Mouse (Mus musculus): ENCODE results near the gene Rae1.

Rae1 gene

DNA sequence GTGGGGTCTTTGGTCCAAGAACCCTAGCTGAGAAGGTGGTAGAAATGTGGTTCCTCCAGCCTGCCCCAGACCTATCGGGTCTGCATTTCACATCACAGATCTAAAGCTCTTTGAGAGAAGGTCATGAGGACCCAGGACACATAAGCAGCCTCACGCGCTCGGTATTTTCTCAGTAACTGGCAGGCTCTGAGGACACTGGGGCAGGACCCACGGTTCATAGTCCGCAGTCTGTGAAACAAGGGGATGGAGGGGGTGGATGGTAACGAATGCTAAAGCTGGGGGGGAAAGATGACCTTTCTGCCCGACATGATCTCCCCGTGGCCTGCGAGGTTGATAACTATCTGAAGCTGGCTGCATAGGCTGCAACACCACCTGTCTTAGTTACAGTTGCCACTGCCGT lies 2.2 kb upstream of the Rae1 start:
- DNase-seq = no peak

DNA sequence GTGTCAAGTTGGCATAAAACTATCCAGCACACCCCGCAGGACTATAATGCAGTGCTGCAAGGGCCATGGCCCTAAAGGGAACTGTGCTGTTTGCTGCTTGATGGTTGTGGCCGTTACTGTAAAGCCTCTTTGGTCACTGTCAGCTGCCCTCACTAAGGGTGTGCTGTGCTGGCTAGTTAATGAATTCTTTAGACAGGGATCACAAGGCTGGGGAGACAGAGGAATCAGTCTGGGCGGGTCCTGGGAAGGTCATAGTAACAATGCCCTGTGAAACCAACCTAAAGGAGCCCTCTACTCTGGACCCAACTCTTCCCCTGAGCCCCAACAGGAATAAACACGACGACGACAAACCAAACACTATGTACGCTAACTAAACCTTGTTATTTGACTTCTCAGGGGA lies 1.4 kb upstream of the Rae1 start:
- DNase-seq = no peak

DNA sequence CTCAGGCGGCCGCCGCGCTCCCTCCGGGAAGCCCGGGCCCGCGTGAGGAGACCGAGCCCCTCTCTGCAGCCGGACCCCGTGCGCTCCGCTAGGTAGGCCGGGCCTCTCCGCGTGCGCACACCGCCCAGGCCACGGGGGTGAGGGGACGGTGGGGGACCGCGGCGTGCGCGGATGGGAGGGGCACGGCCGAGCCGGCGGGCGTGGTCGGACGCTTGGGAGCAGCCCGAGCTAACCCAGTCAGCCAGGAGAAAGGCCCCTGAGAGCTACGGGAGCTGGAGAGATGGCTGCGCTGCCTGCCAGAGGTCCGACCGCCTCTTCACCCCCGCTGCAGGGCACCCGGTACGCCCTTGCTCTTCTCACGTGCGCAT lies 352 bp downstream of the Rae1 start:
- peak in 1 of 2 experiments; percentile 71 for DNase-seq

DNA sequence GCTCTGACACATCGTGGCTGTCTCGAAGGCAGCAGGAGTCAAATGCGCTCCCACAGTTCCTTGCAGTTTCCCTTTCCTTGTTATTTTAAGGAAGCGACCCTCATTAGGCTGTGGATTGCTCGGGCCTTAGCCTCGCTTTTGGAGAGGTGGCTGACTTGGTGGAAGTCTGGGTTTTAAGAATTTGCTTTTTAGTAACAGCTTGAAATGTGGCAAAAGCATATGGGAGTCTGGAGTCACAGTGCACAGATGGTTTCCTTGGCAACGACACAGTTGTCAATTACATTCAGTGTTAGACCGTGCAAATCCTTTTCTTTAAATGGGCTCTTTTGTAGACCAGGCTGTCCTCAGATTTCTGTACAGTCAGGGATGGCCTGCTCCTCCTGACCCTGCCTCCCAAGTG lies 1.0 kb downstream of the Rae1 start:
- DNase-seq = no peak

DNA sequence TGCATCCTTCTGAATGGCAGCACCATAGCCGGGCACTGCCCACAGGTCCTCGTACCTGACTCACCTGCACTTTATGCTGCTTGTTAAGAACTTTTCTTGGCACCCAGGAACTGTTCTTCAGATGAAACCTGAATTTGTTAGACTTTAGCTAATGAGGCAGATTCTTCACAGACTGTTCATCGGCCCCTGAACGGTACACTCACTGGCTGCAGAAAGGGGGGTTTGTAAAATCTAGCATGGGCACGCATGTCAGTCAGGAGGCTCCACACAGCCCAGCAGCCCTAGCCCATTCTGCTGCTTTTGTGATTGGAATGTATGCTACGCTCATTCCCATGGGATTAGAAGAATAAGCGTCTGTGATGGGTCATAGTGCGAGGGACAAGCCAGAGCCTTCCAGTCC lies 3.8 kb downstream of the Rae1 start:
- DNase-seq = no peak

DNA sequence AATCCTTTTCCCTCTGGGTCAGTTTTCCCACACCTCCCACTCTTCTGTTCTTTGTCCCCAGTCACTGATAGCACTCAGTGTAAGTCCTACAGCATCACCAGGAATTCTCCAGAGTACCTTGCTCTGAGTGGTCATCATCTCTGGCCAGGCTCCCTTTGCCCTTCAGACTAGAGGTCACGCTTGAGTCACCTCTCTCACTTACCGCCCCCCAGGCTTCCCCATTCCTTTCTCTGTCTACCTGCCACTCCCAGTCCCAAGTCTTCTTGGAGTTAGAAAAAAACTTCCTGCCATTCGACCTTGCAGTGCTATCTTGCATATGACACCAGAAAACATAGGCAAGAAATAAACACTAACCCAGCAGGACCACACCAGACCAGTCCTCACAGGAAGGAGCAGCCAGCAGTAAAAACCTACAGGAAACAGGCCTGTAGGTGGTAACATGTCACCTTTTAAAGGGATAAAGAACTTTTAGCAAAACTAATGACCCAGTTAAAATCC lies 10.4 kb downstream of the Rae1 start:
- no peak for DNase-seq

DNA sequence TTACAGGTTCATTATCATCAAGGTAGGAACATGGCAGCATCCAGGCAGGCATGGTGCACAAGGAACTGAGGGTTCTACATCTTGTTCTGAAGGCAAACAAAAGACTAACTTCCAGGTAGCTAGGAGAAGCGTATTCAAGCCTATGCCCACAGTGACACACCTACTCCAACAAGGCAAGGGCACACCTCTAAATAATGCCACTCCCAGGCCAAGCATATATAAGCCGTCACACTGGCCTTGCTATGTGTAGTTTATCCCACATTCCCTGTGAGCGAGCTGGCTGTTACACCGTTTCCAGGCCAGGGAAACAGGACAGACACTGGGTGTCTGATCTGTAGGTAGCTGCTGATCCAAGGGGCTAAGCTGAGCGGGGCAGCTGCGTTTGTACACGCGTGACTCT lies 11.5 kb downstream of the Rae1 start:
- DNase-seq = no peak

DNA sequence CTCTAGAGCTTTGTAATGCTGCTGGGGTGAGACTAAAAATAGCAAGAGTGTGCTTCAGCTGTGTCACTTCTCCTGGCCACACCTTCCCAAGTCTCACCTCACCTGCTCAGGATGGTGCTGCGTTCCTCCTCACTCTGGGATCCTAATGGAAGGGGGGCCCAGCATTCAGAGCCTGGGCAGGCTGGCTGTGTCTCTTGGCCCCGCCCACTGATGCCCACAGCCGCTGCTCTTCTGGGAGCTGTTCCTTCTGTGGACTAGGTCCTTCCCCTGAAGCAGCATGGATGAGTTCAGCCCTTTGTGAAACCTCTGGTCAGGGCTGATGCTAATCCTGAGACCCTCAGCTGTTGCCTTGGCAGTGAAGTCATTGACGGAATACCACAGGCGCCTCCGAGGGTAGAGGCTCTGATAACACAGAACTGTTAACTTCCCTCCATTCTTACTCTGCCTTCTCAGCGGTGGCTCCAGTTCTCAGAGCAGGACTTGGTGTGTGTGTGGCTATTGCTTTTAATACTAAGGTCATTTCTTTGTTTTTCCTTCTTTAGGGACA lies 14.9 kb downstream of the Rae1 start:
- no peak for DNase-seq

DNA sequence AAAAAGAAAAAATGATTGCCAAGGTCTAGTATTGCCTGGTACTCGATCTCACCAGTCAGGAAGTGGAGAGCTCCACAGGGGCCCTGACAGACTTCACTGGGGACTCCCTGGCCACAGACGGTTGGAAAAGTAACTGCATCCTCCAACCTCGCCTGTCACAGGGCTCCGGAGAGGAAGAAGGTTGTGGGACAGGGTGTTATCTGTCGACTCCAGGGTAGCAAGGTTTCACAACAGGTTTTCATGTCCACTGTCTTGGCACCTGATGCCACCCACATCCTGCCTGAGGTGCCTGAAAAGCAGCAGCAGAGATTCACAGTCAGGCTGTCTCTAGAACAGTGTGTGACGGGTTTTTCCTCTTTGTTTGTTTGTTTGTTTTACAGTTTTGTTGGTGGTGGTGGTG lies 18.0 kb downstream of the Rae1 start:
- DNase-seq = no peak

DNA sequence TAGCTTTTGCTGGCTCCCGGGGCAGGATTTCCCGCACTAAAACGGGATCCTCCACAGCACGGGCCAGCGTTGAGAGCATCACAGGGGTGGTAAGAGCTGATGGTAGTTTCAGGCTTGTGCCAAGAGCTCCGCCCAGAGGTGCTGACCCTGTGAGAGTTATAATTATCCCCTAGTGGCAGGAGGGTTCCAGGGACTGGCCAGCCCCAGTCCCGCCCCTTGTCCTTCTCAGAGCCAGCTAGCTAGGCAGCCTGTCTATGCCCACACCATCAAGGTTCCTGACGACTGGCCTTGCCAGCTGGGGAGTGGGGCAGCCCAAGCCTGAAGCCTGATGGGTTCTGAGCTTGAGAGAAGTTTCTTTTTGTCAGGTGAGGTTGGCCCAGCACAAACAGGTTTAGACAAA lies 18.7 kb downstream of the Rae1 start:
- peak in 1 of 2 experiments; percentile 43 for DNase-seq

DNA sequence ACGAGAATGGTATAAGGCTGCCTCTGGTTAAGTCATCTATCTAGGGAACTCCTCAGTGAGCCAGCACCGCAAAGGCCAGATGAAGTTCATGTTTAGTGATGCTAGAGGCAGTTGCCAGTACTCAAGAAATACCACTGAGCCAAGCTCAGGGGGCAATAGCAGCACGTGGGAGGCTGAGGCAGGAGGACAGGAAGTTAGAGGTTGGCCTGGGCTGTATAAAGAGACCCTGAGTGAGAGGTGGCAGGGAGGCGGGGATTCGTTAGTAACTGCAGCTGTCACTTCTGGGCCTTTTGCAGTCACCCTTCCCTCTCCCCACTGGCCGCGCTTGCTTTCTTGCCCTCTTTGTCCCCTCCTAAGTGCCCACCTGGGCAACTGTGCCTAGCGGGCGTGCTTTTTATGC lies 19.4 kb downstream of the Rae1 start:
- DNase-seq = no peak

DNA sequence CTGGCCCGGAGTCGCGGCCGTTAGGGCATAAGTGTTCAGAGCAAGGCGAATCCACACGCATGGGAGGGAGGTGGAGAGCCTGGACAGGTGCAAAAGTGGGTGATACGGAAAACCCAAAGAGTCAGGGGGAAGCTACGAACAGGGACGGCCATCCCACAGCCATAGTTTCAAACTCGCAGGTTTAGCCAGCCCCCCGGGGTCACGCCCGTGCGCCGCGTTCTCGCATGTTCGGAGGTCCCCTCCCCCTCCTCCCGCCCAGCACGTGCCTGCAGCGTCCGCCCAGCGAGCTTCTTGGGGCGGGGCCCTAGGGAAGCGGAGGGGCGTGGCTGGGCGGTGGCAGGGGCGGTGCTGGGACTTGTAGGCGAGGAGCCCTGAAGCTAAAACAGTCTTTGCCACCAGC lies 19.9 kb downstream of the Rae1 start:
- peak; percentile 93 to 94 for DNase-seq

DNA sequence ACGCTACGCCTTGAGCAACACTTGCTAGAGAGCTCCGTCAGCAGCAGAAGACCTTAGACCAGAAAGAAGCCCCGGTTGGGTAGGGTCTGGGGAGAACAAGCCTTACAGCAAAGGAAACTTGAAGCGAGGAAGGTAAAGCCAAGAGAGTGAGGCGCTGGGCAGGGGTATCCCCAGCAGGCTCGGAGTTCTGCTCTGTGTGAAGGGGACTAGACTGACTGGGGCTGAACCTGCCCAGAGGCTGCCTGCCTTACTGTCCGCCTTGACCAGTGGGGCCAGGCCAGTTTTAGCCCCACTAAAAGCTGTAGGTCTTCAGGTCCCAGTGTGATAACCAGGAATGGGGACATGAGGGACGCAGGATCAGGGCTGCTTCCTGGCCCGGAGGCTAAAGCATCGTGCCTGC lies 20.5 kb downstream of the Rae1 start, which contains the start of gene Rbm38:
Gene Rbm38, plus strand, starts transcription at position 69 of the 400 bp plus-strand sequence.
- no peak for DNase-seq

DNA sequence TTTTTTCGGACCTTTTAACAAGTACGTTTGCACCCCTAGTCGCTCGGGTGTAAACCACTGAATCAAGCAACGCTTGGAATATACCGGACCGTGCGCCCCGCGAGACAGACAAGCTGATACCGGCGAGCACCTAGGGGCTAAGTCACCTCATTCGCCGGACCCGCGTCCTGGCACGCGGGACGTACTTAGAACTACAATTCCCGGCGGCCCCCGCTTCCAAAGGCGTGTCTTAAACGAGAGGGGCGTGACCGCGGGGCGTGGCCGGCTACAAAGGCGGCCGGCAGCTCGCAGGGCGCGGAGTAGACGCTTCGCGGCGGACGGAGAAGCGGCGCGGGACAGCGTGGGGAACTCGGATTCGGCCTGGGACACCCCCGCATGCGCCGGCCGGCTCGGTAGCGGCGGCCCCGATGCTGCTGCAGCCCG lies 21.7 kb downstream of the Rae1 start:
- peak; percentile 92 to 93 for DNase-seq

DNA sequence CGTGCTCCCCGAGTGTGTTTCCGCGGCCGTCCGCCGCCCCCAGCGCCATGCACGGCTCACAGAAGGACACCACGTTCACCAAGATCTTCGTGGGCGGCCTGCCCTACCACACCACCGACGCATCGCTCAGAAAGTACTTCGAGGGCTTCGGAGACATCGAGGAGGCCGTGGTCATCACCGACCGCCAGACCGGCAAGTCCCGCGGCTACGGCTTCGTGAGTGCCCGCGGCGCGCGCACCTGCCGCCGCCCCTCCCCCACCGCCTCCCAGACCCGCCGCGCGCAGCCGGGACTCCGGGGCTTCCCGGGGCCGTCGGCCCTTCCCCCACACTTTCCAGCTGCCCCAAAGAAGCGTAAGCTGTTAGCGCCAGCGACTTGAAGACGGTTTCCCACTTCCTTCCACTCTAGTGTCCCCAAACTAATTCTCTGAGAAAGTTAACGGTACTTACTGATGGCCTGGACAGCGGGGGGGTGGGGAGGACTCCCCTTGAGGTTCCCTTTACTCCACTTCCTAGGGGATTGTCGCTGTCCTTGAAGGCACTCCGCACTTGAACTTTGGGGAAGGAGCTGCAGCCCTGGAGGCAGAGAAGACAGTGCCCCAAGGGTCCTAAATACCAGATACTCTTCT lies 22.3 kb downstream of the Rae1 start:
- DNase-seq = peak in 1 of 2 experiments; percentile 29

DNA sequence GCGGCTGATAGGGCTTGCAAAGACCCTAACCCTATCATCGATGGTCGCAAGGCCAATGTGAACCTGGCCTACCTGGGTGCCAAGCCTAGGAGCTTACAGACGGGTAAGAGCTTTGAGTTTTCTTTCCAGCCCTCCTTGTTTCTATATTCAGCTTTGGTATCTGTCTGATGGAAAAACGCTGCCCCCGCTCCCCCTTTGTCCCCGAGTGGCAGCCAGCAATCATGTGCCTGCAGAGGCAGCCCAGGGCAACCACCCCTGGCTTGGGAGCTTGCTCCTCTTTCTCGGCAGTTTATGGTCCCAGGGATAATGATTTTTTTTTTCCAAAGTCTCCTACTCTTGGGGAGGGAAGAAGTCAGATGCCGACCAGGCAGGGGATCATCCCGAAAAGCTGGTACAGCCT lies 22.9 kb downstream of the Rae1 start:
- DNase-seq = no peak

DNA sequence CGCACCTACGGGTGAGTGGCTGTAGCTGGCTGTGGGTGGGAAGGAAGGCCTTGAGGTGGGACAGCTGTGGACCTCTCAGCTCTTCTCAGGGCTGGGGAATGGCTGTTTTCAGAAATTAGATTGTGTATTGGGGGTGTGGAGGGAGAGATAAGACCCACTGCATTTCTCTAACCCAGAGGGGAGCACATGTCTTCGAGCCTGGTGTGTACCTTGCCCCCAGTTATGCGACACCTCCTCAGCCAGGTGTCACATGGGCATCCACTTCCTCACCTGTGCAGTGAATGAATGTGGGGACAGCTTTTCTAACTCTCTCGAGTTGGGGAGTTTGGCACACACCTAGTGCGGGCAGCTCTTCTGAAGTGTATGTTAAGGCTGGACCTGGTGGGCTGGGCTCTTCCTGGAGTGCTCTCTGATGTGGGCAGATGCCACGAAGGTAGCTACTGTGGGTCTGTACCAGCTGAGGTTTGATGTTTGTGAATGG lies 23.5 kb downstream of the Rae1 start:
- no peak for DNase-seq

DNA sequence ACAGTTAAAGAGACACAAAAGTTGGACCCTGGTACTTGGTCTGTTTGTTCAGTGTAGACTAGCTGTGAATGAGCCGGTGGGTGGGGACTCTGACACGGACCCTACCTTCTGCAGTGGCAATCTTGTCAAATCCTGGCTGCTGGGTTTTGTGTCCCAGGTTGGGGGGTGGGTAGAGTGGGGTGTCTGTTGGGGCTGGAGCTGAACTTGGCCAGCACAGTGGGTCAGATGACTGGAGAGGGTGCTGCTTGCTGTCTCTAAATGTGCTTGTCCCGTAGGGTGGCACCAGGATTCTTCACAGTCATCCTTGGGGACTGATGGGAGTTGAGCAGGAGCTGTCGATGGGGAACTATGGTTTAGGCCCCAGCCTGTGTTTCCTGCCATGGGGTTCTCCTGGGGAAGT lies 24.0 kb downstream of the Rae1 start:
- no peak for DNase-seq

DNA sequence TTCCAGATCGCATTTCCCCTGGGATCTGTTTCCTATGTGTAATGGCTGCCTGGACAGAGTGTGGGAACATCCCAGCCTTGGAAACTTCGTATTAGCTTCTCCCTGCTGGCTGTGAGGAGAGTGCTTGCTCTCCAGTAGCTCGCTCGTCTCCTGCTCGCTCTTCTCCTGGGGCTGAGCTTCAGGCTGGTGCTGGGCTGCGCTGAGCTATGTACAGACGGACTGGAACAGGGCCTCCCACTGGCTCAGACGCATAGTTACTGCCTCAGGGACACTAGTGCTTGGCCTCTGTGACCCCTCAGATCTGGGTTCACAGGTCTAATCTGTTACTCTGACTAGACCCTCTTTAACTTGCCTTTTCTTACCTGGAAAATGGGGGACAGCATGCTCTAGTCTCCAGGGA lies 24.5 kb downstream of the Rae1 start:
- DNase-seq = no peak

DNA sequence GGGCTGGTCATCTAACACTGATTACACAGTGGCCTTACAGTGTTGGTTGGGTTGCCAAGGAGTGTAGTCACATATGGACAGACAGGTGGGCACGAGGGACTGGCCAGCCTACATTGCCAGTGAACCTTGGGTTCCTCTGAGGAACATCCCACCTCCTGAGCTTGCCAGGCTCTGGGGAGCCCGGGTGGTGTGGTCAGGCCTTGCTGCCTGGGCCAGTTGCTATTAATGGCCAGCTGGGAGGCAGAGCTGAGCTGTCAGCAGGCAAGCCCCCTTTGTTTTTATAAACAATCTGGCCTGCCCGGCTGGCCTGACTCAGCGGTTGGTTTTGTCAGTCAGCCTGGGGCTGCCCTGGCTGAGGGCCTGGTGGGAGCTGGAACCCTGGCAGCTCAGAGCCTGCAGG lies 25.0 kb downstream of the Rae1 start:
- DNase-seq = no peak

DNA sequence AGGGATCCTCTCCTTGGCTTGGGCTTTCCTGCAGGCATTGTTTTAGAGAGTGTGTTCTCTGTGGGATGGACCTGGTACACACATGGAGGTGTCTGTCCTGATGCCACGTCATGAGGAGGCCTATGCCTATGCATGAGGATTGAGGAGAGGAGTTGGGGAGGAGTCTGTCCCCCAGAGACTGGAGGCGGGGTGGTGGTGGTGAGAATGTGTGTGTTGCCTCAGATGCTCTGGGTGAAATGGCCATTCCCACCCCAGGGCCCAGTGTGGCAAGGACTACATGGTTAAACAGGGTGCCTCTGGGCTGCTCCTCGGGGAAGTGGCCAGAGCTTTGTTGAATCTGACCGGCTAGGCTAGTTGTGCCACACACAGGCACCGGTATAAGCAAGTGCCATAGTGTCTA lies 26.4 kb downstream of the Rae1 start:
- DNase-seq = no peak

DNA sequence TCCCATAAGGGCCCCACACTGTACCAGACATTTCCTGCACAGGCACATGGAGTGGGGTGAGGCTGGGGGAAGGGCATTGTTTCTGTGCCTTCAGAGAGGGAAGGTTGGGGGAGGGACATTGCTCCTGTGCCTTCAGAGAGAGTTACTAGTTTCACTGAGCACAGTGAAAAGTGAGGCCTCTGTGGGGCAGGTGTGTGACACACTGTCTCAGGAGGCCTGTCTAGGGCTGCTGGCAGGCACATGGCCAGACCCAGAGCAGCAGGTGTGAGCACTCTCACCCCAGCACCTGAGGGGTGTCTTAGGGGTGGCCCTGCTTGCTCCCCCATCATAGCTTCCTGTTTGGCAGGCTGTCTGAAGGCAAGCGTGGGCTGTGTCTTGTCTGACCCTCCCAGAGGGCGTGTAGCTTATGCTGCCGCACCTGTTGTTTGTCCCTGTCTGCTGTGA lies 26.8 kb downstream of the Rae1 start:
- peak; percentile 25 to 29 for DNase-seq

DNA sequence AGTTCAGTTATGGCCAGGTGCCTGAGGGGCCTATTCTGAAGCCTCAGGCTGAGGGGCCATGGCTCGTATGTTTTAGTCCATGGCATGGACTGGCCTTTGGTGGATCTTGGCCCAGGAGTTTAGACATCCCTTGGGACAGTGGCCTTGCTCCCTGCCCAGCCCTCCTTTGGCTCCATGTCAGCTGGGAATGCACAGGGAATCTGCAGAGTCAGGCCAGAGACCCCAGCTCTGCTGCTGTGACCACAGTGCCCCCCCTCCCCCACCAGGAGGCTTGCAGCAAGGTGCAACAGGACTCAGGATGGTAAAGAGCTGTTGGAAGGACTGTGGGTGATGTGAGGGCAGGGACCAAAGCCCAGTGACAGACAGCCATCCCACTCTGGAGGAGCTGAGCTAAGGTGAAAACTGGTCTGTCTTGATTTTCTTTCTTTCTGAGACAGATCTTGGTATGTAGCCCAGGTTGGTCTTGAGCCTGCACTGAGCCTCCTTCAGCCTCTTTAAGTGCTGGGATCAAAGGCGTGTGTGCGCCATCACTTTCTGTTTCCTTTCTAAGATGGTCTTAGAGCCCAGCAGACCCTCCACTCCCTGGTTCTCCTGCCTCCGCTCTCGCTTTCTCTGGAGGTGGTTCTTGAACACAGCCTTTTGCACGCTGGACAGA lies 27.4 kb downstream of the Rae1 start:
- no peak for DNase-seq

DNA sequence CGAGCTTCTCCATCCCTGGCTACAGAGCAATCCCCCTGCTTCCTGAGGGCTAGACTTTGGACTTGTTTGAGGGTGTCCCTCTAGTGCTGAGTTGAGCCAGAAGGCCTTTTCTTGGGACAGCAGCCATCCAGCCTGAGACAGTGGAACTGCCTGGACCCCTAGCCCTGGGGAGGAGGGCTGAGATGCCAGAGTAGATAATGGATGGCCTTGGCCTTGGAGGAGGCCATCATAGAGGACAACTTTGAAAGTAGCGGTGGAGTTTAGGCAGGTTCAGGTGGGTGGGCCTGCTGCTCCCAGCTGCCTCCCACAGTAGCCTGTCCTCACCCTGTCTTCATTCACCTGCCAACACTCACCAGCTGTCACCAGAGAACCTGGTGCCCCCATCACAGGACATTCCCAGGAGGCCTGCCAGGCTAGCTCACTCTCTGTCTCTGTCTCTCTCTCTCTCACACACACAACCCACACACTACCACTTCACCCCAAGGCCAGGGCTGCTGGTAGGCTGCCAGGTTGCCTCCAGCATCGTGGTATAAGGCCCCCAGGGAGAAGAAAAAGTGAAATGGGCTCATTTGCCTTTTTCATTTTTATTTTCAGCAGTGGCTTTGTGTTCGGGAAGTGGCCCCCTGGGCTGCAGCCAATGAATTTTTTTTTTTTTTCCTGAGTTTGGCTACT lies 28.0 kb downstream of the Rae1 start:
- DNase-seq = no peak

All from lung, adult 18-20 months (tissue).